Mouse (Mus musculus) gastrocnemius, postnatal 10 days (tissue): Measurements from ENCODE around the gene Sntb2. TPM values are rescaled to one million over a fixed set of nuclear protein-coding genes. Genes with fewer than 3 reads are reported as not detected.
"Not testable (repeated sequence)": the region's sequence is repeated elsewhere in the genome, so short reads cannot be mapped to it uniquely, and the experiment has no call there.

ENCODE experiments used
- DNase-seq: peaks from one replicate; pipeline ENCODE4 v3.0.0; 2021; ENCODE audit warnings: mixed read lengths
- total RNA-seq, 2 experiments: library from RNA; stranded (reverse); gene quantifications; 2 replicates each; pipeline ENCODE4 v1.2.3; 2021

Gene Sntb2
- total RNA-seq, 2 experiments from 2014 or later: 18.5 to 22.0 TPM

DNA sequence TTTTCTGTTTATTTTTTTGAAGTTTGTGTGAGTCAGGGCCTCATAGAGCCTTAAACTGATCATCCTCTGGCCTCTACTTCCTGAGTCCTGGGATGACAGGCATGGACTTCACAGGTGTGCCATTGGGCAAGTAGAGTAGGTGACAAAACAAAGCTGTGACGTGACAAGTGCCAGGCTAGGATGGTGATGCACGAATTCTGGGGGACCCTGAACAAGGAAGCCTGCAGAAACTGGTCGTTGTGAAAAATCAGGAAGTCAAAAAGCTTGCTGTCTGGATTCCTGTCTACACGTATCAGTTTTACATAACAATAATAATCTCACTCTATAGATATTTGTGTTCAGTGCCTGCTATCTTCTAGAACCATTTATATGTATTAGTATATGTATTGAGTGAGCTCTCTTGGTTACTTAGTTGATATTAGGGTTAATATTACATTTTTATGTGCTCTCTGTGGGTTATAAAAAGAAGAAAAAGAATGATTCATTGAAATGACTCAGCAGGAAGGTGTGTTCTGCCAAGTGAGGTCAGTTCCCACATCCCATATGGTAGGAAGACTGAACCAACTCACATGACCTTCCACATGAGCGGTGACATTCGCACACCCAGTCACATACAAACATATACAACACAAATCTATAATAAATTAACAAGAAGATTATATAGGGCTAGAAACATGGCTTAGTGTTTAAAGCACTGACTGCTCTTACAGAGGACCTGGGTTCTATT lies 37.2 kb downstream of the Sntb2 start:
- DNase-seq: no peak

DNA sequence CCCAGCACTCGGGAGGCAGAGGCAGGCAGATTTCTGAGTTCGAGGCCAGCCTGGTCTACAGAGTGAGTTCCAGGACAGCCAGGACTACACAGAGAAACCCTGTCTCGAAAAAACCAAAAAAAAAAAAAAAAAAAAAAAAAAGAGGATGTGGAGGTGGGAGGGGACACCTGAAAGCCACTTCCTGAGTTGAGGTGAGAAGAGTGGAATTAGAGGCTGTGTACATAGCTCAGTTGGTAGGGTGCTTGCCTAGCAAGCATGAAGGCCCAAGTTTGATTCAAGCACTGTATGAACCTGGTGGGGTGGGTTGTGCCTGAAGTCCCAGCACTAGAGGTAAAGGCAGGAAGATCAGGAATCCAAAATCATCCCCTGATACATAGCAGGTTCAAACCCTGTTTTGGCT lies 38.0 kb downstream of the Sntb2 start:
- DNase-seq: not testable (repeated sequence)

DNA sequence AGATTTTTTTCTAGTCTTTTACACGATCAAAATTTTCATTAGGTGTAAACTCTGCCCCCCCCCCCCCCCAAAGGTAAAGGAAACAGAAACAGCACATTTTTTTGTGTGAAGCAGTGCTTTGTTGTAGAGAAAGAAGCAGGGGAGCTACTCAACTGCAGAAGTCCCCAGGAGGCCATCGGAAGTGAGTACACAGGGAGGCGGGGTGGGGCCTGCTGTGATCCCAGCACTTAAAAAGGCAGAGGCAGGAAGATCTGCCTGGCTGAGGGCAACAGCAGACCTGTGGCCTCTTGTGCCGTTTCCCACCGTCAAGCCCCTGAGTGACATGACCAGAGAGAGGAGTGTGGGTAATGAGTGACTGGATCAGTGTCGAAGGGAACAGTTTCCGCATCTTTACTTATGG lies 39.2 kb downstream of the Sntb2 start:
- DNase-seq: no peak

DNA sequence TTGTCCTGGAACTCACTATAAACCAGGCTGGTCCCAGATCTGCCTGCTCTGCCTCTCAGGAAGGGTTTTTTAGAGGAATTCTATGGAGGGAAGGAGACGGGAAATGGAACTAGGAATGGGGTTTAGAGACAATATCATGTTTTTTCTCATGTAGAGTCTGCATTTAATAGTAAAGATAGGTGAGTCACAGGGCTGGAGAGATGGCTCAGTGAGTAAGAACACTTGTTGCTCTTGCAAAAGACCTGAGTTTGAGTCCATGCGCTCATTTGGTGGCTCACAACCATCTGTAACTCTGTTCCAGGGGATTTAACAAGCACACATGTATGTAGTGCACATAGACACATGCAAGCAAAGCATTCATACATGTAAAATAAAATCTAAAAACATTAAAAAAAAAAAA lies 40.2 kb downstream of the Sntb2 start:
- no peak for DNase-seq

DNA sequence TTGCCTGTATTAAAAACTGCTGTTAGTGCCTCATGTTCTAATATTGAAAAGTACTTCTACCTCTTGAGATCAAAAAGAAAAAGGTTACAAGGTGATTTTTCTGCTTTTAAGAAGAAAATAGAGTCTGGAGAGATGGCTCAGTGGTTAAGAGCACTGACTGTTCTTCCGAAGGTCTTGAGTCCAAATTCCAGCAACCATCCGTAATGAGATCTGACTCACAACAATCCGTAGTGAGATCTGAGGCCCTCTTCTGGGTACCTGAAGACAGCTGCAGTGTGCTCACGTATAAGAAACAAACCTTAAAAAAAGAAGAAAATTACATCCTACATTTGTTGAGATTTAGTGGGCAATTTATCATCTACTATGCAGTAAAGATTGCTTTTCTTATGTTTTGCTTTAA lies 40.9 kb downstream of the Sntb2 start:
- DNase-seq: no peak

DNA sequence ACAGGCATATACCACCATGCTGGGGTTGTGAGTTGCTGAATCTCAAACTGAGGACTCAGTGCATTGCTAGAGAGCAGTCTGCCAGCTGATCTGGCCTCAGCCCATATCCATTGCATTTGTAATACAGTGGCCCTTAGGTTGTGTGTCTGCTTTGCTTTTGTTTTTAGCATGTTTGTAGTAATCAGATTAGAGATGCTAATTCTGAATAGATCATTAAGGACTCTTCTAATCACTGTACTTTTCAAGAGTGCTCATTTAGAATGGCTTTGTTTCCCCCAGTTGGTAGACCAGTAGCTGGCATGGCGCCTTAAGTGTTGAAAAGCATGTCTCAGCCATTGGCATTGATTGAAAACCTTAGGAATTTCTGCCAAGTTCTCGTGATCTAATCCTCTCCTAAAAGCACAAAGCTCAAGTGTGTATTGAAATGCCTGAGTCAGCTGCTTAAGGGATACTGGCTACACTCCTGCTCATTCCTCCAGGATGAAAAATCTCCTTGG lies 43.3 kb downstream of the Sntb2 start:
- DNase-seq: no peak

DNA sequence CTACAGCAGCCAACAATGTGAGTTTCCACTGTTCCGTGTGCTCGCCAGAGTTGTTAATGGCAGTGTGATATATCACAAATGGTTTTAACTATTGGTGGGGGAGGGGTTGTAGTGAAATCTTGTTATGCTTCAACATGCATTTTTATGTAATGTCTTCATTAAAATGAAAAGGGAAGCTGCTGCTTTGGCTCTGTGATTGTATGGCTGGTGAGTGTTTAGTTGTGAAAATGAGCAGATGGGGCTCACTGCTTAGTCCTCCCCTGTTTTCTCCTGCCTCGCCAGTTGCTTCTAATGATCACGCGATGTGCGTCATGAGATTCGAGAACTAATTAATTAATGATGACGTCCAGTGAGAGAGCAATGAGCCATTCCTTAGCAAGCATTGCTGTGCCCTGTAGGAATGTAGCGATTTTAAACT lies 49.9 kb downstream of the Sntb2 start:
- no peak for DNase-seq

DNA sequence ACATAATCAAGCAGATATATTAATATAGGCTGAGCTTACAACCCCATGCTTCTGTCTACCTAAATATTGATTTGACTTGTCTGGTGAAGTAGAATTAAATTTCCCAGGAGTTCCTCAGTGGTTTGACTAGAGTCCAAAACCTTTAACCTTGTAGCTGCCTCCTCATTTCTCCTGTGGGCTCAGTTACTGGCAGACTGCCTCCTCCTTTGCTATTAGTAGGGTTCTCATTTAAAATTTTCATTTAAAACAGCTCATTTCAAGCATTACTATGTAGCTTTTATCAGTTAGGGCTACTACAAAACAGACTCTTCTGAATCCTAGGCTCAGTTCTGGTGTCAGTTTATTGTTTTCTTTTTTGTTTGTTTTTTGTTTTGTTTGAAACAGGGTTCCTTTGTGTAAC lies 50.4 kb downstream of the Sntb2 start:
- no peak for DNase-seq

DNA sequence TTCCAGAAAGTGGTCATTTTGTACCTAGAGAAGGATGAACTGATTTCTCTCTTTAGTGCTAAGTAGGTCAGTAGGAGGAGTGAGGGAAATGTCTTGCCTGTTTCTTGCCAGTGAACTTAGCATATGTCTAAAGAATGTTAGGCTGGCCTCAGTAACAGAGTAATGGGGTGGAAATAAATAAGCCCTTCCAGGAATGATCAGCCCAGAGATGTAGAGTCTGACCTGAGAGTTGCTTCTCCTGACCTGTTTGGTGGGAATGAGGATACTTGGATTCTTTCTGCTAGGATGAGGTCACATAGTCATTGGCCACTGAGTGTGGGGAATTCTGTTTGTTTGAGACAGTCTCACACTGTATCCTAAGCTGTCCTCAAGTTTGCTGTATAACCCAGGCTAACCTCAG lies 52.0 kb downstream of the Sntb2 start:
- DNase-seq: no peak

DNA sequence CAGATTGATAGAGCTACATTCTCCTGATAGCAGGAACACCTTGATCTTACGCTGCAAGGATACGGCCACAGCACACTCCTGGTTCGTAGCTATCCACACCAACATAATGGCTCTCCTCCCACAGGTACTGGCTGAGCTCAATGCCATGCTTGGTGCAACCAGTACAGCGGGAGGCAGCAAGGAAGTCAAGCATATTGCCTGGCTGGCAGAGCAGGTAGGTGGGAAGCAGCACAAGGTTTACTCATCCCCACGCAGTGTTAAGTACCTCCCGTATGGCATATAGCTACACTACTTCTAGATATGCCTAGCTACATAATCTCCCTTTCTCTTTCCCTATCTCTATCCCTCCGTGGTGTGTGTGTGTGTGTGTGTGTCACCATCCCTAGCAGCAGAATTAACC lies 55.8 kb downstream of the Sntb2 start:
- no peak for DNase-seq

DNA sequence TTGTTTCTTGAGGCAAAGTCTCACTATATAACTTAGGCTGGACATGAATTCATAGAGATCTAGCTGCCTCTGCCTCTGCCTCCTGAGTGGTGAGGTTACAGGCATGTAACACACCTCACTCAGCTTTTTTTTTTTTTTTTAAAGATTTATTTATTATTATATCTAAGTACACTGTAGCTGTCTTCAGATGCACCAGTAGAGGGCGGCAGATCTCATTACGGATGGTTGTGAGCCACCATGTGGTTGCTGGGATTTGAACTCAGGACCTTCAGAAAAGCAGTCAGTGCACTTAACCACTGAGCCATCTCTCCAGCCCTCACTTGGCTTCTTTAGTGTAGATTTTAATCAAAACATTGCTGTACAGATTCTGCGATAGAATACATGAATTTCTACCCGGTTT lies 60.8 kb downstream of the Sntb2 start:
- not testable (repeated sequence) for DNase-seq

DNA sequence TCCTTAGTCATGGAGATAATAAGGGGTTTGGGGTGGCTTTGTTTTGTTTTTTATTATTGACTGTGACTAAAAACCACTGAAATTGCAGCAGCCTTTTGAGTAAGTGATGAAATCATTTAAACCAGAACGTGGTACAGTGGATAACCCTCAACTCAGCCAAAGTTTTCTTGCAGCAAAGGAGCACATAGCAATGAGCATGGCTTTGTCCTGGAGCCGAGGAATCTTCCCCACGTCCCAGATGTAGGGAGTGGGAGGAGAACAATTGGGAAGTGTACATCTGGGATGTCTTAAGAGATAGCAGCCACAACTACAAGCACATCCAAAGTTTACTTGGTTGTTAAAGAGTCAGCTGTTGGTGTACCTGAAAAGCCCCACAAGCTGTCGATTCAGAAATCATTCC lies 61.9 kb downstream of the Sntb2 start:
- DNase-seq: no peak

DNA sequence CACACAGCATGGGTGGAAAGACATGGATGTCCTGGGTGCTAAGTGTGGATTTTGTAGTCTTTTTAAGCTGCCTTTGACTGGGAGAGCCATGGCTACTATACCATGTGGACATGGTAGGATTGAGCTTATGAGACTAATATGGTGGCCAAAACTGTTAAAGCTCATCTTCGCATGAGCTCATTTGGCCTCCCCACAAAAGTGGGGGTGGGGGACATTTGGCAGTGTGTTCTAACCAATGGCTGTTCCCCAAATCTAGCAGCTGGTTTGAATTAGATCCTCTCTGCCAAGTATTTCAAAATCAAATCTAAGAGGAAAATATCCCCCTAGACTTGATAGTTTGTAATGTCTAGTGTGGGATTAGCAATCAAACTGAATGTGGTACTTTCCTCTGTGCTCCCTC lies 63.5 kb downstream of the Sntb2 start:
- peak; percentile 48 for DNase-seq

DNA sequence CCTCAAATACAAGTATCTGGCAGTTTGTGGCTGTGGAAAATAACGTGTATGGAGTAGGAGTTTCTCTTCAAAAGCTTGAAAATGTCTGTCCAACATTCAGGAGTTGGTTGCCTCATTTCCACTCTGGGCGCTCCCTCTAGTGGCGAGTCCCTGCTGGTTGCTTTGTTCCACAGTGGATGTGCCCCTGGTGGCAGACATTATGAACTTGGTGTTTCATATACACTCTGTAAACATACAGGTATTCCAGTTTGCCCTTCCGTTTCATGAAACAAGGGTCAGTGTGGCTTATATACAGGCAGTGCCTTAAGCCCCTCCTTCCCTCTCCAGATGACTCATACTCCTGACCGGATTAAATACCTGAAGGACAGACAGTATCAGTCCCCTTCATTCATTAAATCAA lies 67.0 kb downstream of the Sntb2 start:
- peak; percentile 94 for DNase-seq

DNA sequence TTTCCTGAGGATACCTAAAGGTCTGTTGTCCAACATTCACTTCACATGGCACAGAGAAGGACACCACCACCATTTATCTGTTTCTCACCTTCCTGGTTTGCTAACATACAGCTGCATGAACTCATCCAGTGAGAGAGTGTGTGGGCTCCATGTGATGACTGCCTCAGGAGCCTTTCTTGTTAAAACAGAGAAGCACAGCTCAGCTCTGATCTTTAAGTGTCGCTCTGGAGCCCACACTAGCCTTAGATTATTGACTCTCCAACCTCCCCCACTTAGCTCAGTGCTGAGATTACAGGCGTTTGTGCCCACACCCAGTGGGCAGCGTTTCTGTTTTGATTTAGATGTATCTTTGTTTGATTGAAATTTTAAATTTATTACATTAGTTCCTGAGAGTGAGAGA lies 72.2 kb downstream of the Sntb2 start:
- no peak for DNase-seq

DNA sequence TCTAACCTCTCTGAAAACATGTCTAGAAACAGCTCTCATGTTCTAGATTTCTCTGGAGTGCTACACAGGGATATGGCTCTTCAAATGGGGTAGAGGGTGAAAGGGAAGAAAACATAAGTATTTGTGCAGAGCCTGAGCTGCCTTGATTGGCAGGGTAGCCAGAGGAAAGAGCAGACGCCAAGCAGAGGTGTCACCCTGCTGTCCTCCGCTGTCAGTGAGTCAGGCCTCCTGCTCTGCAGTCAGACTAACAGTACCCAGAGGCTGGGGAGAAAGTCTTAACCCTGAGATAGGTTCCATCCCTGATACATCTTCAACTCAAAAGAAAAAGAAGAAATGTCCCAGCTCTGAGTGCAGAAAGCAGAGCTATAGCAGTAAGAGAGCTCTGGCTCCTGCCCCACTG lies 77.1 kb downstream of the Sntb2 start:
- DNase-seq: no peak

DNA sequence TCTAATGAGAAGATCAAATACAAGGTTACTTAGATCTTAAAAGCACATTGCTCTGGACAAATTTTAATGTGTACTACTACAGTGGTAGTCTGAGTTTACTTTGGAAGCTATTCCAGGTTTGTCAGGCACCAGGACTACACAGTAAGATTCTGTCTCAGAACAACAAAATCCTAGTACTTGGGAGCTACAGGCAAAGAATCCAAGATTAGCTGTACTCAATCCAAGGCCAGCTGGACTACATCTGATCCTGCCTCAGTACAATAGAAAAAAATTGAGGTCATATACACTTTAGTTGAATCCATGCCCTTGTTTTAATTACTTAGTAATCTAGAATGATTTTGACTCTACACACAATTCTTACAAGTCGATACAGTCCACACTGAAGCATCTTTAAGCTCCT lies 79.4 kb downstream of the Sntb2 start:
- no peak for DNase-seq

DNA sequence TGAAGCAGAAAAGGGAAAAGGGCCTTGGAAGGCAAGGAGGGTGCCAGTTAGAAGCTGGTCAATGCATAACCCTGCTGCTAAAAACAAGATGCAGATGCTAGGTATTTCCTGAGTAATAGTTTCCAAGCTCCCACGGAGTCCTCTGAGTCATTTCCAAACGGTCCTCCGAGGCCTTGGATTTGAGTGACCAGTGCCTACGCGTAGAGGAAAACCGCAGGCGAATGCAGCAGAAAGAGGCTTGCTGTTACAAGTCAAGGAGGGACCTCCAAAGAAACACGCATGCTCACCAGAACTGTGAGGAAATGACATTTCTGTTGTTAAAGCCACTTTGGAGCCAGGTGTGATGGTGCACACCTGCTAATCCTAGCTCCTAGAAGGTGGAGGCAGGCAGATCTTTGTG lies 87.9 kb downstream of the Sntb2 start:
- no peak for DNase-seq

DNA sequence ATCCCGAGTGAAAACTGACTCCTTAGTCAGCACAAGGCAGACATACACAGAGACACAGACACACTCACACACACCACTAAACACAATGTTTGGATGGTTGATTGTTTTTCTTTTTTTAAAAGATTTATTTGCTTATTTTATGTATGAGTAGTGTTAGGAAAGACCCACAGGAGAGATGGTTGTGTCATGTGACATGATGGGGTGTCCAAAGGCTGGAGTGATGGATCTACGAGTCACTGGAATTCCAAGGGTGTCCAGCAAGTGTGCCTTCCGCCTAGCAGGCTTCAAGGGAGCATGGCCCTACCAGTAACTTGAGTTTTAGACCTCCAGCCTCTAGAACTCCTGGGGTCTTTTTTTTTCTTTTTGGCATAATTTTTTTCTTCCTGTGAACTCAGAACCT lies 93.8 kb downstream of the Sntb2 start:
- DNase-seq: no peak

DNA sequence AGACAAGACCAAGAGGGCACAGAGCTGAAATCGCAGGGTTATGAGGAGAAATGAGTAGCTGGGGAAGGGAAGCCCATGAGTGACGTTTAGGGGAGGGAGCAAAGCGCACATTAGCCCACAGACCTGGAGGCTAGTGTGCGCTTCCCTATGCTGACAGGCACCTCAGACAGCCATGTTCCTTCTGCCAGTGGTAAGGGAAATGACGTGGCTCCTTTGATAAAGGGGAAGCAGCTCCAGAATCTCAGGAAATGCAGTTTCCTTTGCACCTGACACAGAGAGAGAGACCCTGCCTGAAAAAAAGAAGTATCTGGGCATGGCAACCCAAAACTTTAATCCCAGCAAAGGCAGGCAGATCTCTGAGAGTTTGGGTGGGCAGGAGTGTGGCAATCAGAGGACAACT lies 94.5 kb downstream of the Sntb2 start:
- no peak for DNase-seq

DNA sequence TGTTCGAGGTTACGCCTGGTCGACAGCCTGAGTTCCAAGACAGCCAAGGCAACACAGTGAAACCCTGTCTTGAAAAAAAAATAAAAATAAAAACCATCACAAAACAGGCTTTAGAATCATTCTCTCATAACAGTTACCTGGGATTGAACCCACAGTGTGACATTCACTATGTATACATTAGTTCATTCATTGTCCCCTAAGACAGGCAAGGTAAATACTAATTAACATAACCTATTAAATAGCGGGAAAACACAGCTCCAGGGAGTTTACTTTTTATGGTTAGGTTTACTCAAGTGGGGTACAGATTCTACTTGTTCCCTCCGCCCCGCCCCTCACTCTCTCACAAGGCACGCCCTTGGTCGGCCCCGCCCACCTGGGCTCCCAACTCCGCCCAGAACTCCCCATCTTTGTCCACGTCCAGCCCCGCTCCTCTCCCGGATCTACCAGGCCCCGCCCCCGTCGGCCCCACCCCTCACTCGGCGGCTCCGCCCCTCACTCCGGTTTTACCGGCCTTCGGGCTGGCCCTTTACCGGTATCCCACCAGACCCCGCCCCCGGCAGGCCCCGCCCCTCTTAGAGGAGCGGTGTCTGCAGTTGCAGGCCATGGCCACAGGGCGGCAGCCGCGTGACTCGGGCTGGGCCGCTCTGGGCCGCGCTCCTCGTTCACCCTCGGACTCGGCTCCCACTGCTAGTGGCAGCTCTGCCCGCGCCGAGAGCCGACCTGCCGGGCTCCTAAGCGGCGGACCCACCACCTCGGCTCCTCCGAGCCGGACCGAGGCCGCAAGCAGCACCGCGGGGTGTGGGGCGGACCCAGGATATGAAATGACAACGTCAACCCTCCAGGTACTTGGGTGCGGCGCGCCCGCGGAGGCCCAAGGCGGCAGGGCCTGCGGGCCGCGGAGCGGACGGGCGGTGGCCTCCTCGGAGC lies 95.4 kb downstream of the Sntb2 start, which contains the start of gene Vps4a:
TSS of gene Vps4a (plus strand) at position 573 of the 927 bp plus-strand sequence.
- DNase-seq: peak; percentile 98

DNA sequence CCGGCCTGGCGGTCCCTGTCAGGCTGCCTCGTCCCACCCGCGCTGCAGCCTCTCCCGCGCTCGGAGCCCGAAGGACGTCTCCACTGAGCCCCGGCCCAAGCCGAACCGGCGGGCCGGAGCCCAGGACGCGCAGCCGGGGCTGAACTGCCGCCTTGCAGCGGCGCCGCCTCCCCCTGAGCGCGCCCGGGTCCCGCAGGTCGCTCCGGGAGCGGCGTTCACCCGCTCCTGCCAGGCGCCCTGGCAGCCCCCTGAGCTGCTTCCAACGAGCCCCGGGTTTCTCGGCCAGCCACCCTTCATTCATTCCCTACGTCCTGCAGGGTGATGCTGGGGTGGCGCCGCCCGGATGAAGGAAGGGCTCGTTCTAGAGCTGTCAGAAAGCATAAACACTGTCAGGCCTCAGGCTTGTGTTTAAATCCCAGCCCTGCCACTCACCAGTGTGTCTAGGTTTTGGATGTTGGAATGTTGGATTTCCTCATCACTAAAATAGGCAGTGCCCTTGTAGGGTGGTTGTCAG lies 96.1 kb downstream of the Sntb2 start:
- no peak for DNase-seq

DNA sequence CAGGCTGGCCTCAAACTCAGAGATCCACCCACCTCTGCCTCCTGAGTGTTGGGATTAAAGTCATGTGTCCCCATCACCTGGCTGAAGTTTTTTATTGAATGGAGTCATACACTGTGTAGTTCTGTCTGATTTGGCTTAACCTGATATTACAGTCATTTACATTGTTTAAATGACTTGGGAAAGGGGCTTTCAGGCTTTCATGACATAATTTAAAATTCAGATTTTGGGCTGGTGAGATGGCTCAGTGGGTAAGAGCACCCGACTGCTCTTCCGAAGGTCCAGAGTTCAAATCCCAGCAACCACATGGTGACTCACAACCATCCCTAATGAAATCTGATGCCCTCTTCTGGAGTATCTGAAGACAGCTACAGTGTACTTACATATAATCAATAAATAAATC lies 98.1 kb downstream of the Sntb2 start:
- DNase-seq: not testable (repeated sequence)
